Mouse (Mus musculus) gastrocnemius, postnatal 4 days (tissue): Measurements from ENCODE around the gene Adam12. TPM values are rescaled to one million over a fixed set of nuclear protein-coding genes. Genes with fewer than 3 reads are reported as not detected.
A peak's percentile ranks its signal among the peaks of the same experiment; 100 is the strongest.

ENCODE experiments used
- DNase-seq, 2 experiments: peaks; one replicate each; pipeline ENCODE4 v3.0.0; 2021 to 2022; ENCODE audit warnings: low spot score in 2 of 2, mixed read lengths in 2 of 2
- total RNA-seq, 2 experiments: library from RNA; stranded (reverse); gene quantifications; 2 replicates each; pipeline ENCODE4 v1.2.3; 2021

Gene Adam12
- total RNA-seq, 2 experiments from 2014 or later = 39.4 to 41.8 TPM

DNA sequence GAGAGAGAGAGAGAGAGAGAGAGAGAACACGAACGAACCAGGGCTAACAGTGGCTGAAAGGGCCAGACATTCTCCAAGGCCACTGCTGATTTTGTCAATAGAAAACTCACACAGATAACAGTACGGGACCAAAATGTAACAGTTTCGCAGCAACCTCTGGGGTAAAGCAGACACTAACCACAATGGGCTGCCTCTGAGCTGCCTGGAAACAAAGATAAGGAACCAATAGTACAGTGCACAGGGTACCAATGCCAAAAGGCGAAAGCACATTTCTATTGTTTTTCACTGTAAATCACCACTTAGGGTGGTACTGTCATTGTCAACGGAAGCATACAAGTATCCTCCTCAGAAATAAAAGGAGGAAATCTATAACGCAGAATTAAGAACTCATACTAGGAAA is 72.3 kb downstream of the Adam12 start:
- DNase-seq = no peak

- no peak for DNase-seq
Observed at GRCm38 (mm10) chr7:134151330-134151729, 80.6 kb downstream of the Adam12 start.

DNA sequence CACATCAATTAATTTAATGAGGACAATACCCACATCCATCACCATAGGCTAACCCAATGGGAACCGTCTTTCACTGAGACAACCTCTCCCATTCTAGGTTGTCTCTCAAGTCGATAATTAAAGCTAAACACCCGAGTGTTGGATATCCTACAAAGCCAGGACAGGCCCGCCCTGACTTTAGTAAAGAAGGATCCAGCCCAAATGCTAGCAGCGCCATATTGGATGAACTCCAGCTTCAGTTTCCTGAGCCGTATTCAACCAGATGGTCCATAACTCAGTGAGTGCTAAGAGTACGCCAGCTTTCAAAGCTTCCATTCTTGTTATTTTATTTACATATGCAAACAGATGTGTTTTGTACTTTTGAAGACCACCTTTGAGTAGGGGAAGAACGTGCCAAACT is 81.6 kb downstream of the Adam12 start:
- DNase-seq = peak in 1 of 2 experiments; percentile 18

DNA sequence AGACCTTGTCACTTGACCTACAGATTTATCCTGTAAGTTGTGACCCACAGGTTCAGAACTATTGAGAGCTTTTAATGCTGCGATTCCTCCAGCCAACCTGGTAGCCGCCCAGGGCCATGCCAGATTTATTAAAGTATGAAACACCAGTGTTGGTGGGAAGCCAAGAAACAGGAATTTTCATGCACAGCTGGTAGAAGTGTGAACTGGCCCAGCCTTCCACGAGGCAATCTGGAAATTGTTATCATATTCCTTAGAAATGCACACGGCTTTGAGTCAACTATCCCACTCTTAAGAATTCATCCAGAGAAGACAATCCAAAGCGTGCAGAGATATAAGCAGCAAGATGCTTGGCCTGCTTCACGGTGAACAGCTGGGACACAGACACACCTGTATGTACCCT is 82.6 kb downstream of the Adam12 start:
- no peak for DNase-seq

GRCm38 (mm10) chr7:134147561-134147960 is 84.4 kb downstream of the Adam12 start:
- DNase-seq = no peak

DNA sequence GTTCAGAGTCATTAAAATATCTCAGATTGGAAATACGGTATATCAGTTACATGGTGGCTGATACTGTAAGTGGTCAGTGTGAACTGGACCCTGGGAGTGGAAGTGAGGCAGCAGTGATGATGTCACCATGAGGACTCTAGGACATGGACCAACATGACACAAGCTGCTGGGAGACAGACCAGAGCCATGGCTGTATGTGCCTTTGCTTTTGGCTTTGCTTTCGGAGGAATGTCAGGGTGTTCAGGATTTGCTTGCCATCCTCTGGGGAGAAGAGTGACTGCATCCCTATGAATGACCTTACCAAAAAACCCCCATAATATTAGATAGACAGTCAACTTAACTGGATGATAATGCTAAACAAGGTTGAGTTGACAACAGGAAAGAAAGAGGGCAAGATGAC is 85.1 kb downstream of the Adam12 start:
- no peak for DNase-seq

- no peak for DNase-seq
Observed at GRCm38 (mm10) chr7:134144111-134144510, 87.8 kb downstream of the Adam12 start.

GRCm38 (mm10) chr7:134139291-134139949 is 92.5 kb downstream of the Adam12 start:
- DNase-seq = no peak

DNA sequence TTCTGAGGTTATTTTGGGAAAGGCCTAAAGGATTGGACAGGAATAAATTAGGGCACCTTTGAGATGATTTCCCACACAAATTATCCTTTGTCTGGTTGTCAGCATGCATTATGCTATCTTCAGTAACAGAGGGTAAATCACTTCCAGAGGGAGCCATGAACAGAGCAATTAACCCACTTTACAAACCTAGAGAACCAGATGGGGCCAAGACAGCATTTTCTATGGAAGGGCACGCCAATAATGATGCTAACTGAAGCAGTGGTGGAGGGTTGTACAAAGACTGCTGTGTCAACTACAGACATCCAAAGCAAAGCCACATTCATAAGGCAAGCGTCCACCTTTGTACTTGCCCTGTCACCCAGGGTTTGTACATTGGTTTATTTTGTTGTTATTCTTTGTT is 99.6 kb downstream of the Adam12 start:
- no peak for DNase-seq

DNA sequence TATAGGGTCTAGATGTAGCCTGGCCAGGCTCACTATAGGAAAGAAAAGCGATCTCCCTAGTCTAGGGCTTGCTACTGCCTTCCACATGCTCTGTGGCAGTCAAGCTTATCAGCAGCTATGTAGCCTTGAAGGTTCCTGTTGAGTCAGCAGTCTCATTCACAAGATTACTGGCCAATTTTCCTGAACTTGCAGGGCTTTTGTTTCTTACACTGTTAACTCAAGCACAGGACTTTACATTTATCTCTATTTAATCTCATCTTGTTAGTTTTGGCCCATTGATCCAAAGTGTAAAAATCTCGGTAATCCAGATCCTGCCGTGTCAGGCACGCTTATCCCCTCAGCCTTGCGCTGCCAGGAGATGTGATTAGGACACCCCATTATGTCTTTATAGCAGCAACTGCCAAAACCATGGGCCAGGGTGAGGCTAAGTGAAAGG is 103.8 kb downstream of the Adam12 start:
- no peak for DNase-seq

DNA sequence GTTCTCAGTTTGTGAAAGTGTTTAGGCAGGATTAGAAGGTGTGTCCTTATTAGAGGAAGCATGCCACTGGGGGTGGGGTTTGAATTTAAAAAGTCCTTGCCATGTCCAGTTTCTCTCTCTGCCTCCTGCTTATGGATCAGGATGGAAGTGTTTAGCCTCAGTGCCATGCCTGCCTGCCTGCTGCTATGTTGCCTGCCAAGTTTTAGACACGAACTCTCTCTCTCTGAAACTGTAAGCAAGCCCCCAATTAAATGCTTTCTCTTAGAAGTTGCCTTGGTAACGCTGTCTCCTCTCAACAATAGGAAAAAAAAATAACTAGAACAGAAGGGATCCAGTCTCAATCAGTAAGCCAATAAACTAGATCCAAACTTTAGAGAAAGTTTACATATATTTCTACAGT is 110.5 kb downstream of the Adam12 start:
- no peak for DNase-seq

GRCm38 (mm10) chr7:134115438-134115837 is 116.5 kb downstream of the Adam12 start:
- no peak for DNase-seq

GRCm38 (mm10) chr7:134114311-134115188 is 117.4 kb downstream of the Adam12 start:
- DNase-seq = no peak

GRCm38 (mm10) chr7:134113829-134114228 is 118.1 kb downstream of the Adam12 start:
- DNase-seq = no peak

GRCm38 (mm10) chr7:134110116-134110515 is 121.8 kb downstream of the Adam12 start:
- DNase-seq = no peak

GRCm38 (mm10) chr7:134107849-134108248 is 124.1 kb downstream of the Adam12 start:
- DNase-seq = no peak

GRCm38 (mm10) chr7:134099010-134099409 is 132.9 kb downstream of the Adam12 start:
- no peak for DNase-seq

GRCm38 (mm10) chr7:134097861-134098260 is 134.1 kb downstream of the Adam12 start:
- DNase-seq = no peak

DNA sequence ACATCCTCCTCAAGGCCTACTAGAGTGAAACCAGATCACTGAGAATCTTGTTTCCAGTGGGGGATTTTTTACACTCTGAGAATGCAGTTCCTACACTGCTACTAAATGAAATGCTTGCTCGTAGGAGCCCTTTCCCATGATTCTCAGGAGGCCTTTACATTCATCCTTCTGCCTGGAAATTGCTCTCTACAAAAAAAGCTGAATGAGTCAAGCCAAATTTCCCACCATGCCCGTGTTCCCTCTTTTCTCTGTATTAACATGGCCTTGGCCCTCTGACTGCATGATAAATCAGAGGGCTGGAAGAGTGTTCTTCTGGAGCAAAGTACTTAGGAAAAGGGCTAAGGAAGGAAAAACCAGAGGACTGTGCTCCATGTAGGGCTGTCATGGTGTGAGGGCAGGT is 138.1 kb downstream of the Adam12 start:
- DNase-seq = no peak

DNA sequence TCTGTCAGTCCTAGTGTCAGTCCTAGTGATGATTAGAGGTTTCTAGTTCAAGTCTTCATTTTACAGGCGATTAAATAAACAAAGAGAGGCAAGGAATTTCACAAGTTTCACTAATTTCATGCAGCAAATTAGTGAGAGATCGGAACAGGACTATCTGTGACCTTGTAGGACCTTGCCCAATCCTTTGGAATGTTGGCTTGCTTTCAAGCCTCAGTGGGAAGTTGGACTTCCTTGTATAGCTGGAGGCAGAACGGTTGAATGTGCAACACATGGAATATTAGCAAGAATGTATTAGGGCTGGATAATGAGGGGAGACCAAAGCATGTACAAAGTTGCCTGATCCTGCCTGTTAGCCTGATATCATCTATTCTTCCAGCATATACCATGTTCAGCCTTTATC is 141.2 kb downstream of the Adam12 start:
- no peak for DNase-seq

DNA sequence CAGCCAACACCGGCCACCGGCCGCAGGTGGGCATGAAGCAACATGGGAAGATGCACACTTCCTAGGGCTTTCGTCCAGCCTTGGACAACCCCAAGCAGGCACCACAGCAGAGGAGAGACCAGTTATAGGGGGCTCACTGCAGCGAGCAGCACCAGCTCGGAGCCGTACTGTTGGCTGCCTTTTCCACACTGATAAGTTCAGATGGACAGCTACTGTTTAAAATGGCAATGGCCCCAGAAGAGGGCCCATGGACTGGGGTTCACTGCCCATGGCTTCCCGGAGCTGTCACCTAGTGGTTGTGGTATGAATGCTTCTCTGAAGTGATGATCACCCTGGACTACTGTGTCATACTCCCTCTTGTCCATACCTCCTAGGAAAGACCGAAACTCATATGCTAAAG is 141.7 kb downstream of the Adam12 start:
- DNase-seq = no peak

DNA sequence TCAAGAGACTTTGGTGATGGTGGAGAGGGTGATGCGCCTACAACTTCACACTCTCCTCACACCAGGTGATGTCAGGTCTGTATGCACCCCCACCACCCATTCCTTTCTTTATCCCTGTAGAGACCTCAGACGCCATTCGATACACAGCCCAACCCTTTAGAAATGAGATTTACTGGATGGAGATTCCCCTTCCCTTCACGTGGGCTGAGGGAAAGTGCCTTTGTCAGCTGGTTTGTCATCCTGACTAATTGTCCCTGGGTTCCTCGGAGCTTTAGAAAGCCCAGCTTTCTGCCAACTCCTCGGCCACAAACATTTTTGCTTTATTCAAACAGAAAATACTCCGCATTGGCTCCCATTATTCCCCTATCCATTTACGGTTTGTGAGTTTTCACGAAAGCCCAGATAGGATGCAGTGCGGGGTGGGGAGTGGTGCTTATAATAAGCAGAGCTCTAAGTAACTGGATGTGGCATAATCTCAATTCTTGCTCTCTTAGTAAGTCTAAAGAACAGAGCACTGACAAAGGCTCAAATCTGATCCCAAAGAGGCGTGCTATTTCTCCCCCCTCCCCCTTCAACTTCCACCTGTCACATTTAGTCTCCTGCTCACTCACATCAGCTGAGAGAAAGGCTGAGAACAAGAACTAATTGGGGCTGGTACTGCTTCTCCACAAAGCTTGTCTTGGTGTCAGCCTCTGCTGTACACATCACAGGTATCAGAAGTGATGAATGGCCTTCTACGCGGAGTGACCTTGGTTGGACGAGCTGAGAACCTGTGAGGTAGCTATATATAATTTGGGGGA is 143.2 kb downstream of the Adam12 start:
- no peak for DNase-seq
